Mouse (Mus musculus): ENCODE data around the gene Aar2. TPM values are rescaled to one million over a fixed set of nuclear protein-coding genes. Genes with fewer than 3 reads are reported as not detected.

Gene Aar2
- total and polyA plus RNA-seq, 2 experiments = 10.4 to 20.0 TPM

DNA sequence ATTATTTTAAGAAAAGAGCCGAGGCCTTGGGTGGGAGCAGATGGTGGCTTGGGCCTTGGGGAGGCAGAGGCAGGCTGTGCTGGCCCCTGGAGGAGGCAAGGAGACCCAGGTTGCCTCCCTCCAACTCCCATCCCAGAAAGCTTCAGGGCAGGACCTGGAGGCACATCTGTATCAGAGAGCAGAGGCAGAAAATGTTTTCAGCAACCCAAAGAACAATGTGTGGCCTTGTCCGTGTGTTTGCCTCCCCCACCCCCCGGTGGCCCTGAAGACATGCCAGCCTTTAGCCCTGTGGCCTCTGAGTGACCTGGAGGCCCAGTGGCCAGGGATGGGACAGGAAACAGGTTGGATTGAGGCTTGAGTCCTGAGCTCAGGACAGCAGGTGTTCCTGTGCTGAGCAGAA, 57.8 kb downstream of the Aar2 start:
- TF ChIP-seq POLR2A (IDR thresholded peaks at IDR 0.05; ENCODE audit: extremely low read depth, insufficient read depth, low read length) (no peak), CTCF (IDR thresholded peaks at IDR 0.05; ENCODE audit: low read depth, low read length) (no peak)
- Histone ChIP-seq H3K4me3 (ENCODE audit: insufficient read depth, low read depth, low read length) (no peak overlapping the region), H3K27me3 (ENCODE audit: control insufficient read depth, insufficient read depth, low read length) (no peaks in the 10 kb centered on the region), H3K9ac (ENCODE audit: low read depth, low read length) (no peak overlapping the region), H3K36me3 (ENCODE audit: control insufficient read depth, insufficient read depth, low read length) (no peaks in the 10 kb centered on the region), H3K79me2 (ENCODE audit: control insufficient read depth, insufficient read depth, low read length) (no peaks in the 10 kb centered on the region), H3K4me1 (ENCODE audit: control insufficient read depth, insufficient read depth, low read length) (no peaks in the 10 kb centered on the region), H3K27ac (replicated peaks; ENCODE audit: insufficient read depth, low read depth, low read length) (no peak overlapping the region)
- 40% methylated on average over 3 of the region's 3 CpGs for WGBS
- no peak for DNase-seq (ENCODE audit: extremely low read depth, low read depth, low spot score)

DNA sequence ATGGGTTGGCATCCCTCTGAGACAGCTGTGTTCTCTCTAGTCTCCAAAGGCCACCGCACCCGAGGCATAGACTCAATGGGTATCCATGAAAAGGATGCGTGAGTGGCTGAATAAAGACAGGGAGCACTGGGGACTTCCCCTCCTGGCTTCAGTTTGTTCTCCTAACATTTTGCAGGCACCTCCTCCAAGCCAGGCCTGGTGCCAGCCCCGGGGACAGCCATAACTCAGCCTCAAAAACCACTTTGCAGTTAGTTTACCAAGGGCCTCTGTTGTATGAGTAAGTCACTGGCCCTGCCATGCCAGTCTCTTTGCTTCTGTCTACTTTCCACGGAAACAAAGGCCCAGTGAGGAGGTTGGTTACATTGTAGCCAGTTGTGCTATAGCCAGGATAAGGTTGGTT, 58.6 kb downstream of the Aar2 start:
- no peak for TF ChIP-seq CTCF (IDR thresholded peaks at IDR 0.05; ENCODE audit: low read depth, low read length)
- TF ChIP-seq POLR2A (IDR thresholded peaks at IDR 0.05; ENCODE audit: extremely low read depth, insufficient read depth, low read length) = no peak
- no peaks in the 10 kb centered on the region for H3K4me1 ChIP-seq (ENCODE audit: control insufficient read depth, insufficient read depth, low read length)
- no peaks in the 10 kb centered on the region for H3K27me3 ChIP-seq (ENCODE audit: control insufficient read depth, insufficient read depth, low read length)
- no peak overlapping the region for H3K27ac ChIP-seq (replicated peaks; ENCODE audit: insufficient read depth, low read depth, low read length)
- H3K79me2 ChIP-seq (ENCODE audit: control insufficient read depth, insufficient read depth, low read length) = no peaks in the 10 kb centered on the region
- 72% methylated on average over 5 of the region's 5 CpGs for WGBS
- H3K9ac ChIP-seq (ENCODE audit: low read depth, low read length) = no peak overlapping the region
- DNase-seq (ENCODE audit: extremely low read depth, low read depth, low spot score) = no peak
- H3K36me3 ChIP-seq (ENCODE audit: control insufficient read depth, insufficient read depth, low read length) = no peaks in the 10 kb centered on the region
- no peak overlapping the region for H3K4me3 ChIP-seq (ENCODE audit: insufficient read depth, low read depth, low read length)

DNA sequence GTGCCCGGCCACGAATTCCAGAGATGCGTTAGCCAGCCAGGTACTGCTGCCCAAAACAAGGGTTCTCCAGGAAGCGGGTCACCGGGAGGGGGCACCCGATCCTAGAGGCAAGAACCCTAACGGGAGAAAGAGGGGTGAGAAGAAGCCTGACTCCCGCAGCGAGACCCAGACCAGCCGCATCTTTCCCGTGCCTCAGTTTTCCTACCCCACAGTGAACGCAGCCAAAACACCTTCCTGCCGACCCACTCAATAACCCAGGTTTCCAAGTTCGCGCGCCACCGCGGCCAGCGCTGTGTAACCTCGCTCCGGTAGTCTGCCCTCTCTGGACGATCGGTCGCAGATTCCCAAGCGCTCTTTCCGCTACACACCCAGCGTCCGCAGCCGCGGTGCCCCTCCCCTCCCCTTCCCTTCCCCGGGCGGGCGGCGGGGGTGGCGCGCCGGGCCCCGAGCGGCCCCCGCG, 65.7 kb downstream of the Aar2 start:
- Histone ChIP-seq H3K79me2 (ENCODE audit: control insufficient read depth, insufficient read depth, low read length) (no peaks in the 10 kb centered on the region), H3K27me3 (ENCODE audit: control insufficient read depth, insufficient read depth, low read length) (peaks cover 25% of the 10 kb centered on the region), H3K36me3 (ENCODE audit: control insufficient read depth, insufficient read depth, low read length) (no peaks in the 10 kb centered on the region), H3K4me1 (ENCODE audit: control insufficient read depth, insufficient read depth, low read length) (no peaks in the 10 kb centered on the region), H3K9ac (ENCODE audit: low read depth, low read length) (no peak overlapping the region), H3K27ac (replicated peaks; ENCODE audit: insufficient read depth, low read depth, low read length) (no peak overlapping the region), H3K4me3 (ENCODE audit: insufficient read depth, low read depth, low read length) (peak overlapping the region; percentile 11; the same call in 1 of the 2 replicates)
- TF ChIP-seq POLR2A (IDR thresholded peaks at IDR 0.05; ENCODE audit: extremely low read depth, insufficient read depth, low read length) (no peak), CTCF (IDR thresholded peaks at IDR 0.05; ENCODE audit: low read depth, low read length) (peak; percentile 58)
- WGBS = 2% methylated on average over 34 of the region's 41 CpGs
- peak; percentile 8 for DNase-seq (ENCODE audit: extremely low read depth, low read depth, low spot score)

DNA sequence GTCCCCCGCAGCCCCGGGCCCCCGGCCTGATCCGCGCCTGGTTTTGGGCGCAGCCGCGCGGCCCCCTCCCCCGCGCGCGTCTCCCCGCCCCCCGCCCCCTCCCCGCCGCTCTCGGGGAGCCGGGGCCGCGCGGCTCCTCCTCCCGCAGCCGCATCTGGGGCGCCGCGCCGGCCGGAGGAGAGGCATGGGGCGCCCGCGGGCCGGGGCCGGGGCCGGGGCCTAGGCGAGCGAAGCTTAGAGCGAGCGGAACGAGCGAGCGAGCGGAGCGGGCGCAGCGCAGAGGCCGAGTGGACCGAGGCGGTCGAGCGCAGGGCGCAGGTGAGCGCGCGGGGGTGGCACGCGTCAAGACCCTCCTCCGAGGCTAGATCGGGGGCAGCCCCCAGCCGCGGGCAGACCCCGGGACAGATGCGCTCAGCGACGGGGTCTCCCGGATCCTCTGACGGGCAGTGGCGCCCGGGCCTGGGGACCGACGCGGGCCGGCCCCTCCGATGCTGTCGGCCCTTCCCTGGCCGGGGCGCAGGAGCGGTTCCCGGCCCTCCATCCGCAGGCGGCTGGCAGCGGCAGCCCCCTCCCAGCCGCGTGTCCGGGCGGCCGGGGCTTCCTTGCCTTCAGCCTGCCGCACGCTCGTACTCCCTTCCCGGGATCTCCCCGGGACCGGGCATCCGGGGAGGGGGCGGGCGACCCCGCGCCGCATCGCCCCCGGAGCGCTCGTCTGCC, 66.3 kb downstream of the Aar2 start, which contains the start of gene Dlgap4:
TSS of gene Dlgap4 (plus strand) at position 165 of the 717 bp plus-strand sequence.
- no peak for DNase-seq (ENCODE audit: extremely low read depth, low read depth, low spot score)
- TF ChIP-seq POLR2A (IDR thresholded peaks at IDR 0.05; ENCODE audit: extremely low read depth, insufficient read depth, low read length) (no peak), CTCF (IDR thresholded peaks at IDR 0.05; ENCODE audit: low read depth, low read length) (no peak)
- Histone ChIP-seq H3K4me3 (ENCODE audit: insufficient read depth, low read depth, low read length) (peak within 1 kb of the TSS; percentile 36; the same call in 1 of the 2 replicates), H3K27me3 (ENCODE audit: control insufficient read depth, insufficient read depth, low read length) (peaks cover 25% of the 10 kb centered on the region), H3K27ac (replicated peaks; ENCODE audit: insufficient read depth, low read depth, low read length) (no peak within 1 kb of the TSS), H3K36me3 (ENCODE audit: control insufficient read depth, insufficient read depth, low read length) (no peaks in the 10 kb centered on the region), H3K79me2 (ENCODE audit: control insufficient read depth, insufficient read depth, low read length) (no peaks in the 10 kb centered on the region), H3K4me1 (ENCODE audit: control insufficient read depth, insufficient read depth, low read length) (no peaks in the 10 kb centered on the region), H3K9ac (ENCODE audit: low read depth, low read length) (no peak within 1 kb of the TSS)
- WGBS = 3% methylated on average over 85 of the region's 103 CpGs

DNA sequence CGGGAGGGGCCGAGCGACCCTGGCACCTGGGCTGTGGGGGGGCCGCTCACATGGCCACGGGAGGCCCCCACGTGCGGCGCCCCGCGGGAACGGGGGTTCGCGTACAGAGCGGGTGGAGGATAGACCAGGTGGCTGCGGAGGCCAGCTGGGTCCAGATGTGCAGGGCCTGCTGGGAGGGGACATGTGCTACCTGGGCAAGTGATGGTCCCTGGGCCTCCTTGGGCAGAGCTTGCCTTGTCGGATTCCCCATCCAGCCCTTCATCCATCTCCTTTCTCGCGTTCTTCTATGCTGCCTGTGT, 66.8 kb downstream of the Aar2 start:
- DNase-seq (ENCODE audit: extremely low read depth, low read depth, low spot score) = no peak
- 2% methylated on average over 18 of the region's 18 CpGs for WGBS

More for the DNA sequence above, 66.8 kb downstream of the Aar2 start:
- H3K4me3 ChIP-seq (ENCODE audit: insufficient read depth, low read depth, low read length) = no peak overlapping the region
- no peak overlapping the region for H3K27ac ChIP-seq (replicated peaks; ENCODE audit: insufficient read depth, low read depth, low read length)
- H3K9ac ChIP-seq (ENCODE audit: low read depth, low read length) = no peak overlapping the region
- no peaks in the 10 kb centered on the region for H3K36me3 ChIP-seq (ENCODE audit: control insufficient read depth, insufficient read depth, low read length)
- H3K27me3 ChIP-seq (ENCODE audit: control insufficient read depth, insufficient read depth, low read length) = peaks cover 25% of the 10 kb centered on the region
- no peak for TF ChIP-seq POLR2A (IDR thresholded peaks at IDR 0.05; ENCODE audit: extremely low read depth, insufficient read depth, low read length)
- no peak for TF ChIP-seq CTCF (IDR thresholded peaks at IDR 0.05; ENCODE audit: low read depth, low read length)
- H3K79me2 ChIP-seq (ENCODE audit: control insufficient read depth, insufficient read depth, low read length) = no peaks in the 10 kb centered on the region
- no peaks in the 10 kb centered on the region for H3K4me1 ChIP-seq (ENCODE audit: control insufficient read depth, insufficient read depth, low read length)
